Comparison of ENCODE assay signal across 8 mouse cellular contexts in the genomic region with DNA sequence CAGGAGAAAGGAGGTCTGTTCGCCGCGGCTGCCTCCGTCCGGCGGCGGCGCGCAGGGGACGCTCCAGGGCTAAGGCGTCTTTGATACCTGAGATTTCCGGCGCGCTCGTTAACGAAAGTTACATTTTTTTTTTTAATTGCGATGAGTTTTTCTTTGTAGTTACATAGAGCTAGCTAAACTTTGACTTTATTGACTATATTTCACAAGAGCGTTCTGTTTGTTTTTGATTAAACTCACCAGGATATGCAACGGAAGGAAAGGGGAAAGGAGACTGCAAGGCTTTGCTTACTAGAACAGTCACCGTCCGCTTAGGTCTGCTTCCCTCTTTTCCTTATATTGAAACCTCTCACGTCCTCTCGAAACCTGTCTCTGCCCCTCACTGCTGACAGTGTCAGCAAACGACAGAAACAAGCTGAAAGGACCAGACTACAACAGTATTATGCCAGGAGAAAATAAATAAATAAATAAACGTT. TPM values are rescaled to one million over a fixed set of nuclear protein-coding genes. Genes with fewer than 3 reads are reported as not detected.
DNase-seq lines count a peak whose midpoint lies in the region; ATAC-seq and TF ChIP-seq lines count a peak whose summit lies in the region.

A gene (minus strand): TSS at position 25 of the 473 bp plus-strand sequence.

- WGBS in lung, adult 2 months = under 1% methylated on average over 25 of the region's 25 CpGs
- 0% methylated on average over 25 of the region's 25 CpGs for WGBS in embryonic facial prominence, embryonic 10.5 days
- under 1% methylated on average over 25 of the region's 25 CpGs for WGBS in heart, postnatal 0 days
- under 1% methylated on average over 25 of the region's 25 CpGs for WGBS in limb, embryonic 10.5 days

- no peak for TF ChIP-seq POLR2A in lung, adult 2 months (IDR thresholded peaks at IDR 0.05; ENCODE audit: borderline replicate concordance, extremely low read depth, low read depth, low read length)

- H3K4me2 ChIP-seq in heart, postnatal 0 days (ENCODE audit: low read depth, low read length) = peak within 1 kb of the TSS; percentile 91

- no peaks in the 10 kb centered on the region; the same call in 1 of the 2 replicates for H3K4me1 ChIP-seq in lung, adult 2 months (ENCODE audit: control insufficient read depth, insufficient read depth, low read length)
- H3K4me1 ChIP-seq in embryonic facial prominence, embryonic 10.5 days = peaks cover 39% of the 10 kb centered on the region
- peaks cover 11% of the 10 kb centered on the region; the same call in 1 of the 2 replicates for H3K4me1 ChIP-seq in heart, postnatal 0 days (ENCODE audit: control insufficient read depth, insufficient read depth)
- peaks cover 43% of the 10 kb centered on the region for H3K4me1 ChIP-seq in limb, embryonic 10.5 days

- DNase-seq in lung, adult 2 months = no peak
- DNase-seq in lung, postnatal 4 days = no peak
- peak; percentile 27 for DNase-seq in embryonic facial prominence, embryonic 10.5 days (ENCODE audit: low spot score)
- peak; percentile 66 for DNase-seq in heart, postnatal 0 days (ENCODE audit: low spot score)
- no peak for DNase-seq in limb, embryonic 10.5 days (ENCODE audit: low spot score)
- peak; percentile 46 for DNase-seq in neural tube, embryonic 10.5 days (ENCODE audit: extremely low spot score, low spot score)
- no peak for DNase-seq in thymus, adult 18-20 months
- DNase-seq in adipocyte (ENCODE audit: low spot score) = no peak

- H3K36me3 ChIP-seq in embryonic facial prominence, embryonic 10.5 days (replicated peaks) = no peaks in the 10 kb centered on the region
- no peaks in the 10 kb centered on the region for H3K36me3 ChIP-seq in heart, postnatal 0 days (replicated peaks; ENCODE audit: control insufficient read depth, insufficient read depth, low read length)
- no peaks in the 10 kb centered on the region for H3K36me3 ChIP-seq in limb, embryonic 10.5 days

- H3K9me3 ChIP-seq in embryonic facial prominence, embryonic 10.5 days = no peaks in the 10 kb centered on the region
- H3K9me3 ChIP-seq in heart, postnatal 0 days (replicated peaks; ENCODE audit: control insufficient read depth, low read length) = no peaks in the 10 kb centered on the region
- no peaks in the 10 kb centered on the region for H3K9me3 ChIP-seq in limb, embryonic 10.5 days (replicated peaks)

- H3K27me3 ChIP-seq in embryonic facial prominence, embryonic 10.5 days (replicated peaks; ENCODE audit: low read depth, poor library complexity, severe bottlenecking) = no peaks in the 10 kb centered on the region
- H3K27me3 ChIP-seq in heart, postnatal 0 days (ENCODE audit: control insufficient read depth, insufficient read depth, low read length) = no peaks in the 10 kb centered on the region
- no peaks in the 10 kb centered on the region for H3K27me3 ChIP-seq in limb, embryonic 10.5 days (ENCODE audit: low read depth, poor library complexity, severe bottlenecking)

- no peak for ATAC-seq in heart, postnatal 0 days (ENCODE audit: insufficient read depth, low read depth)

- TF ChIP-seq CTCF in lung, adult 2 months (IDR thresholded peaks at IDR 0.05; ENCODE audit: insufficient read depth, low read length) = no peak
- no peak for TF ChIP-seq CTCF in heart, postnatal 0 days (IDR thresholded peaks at IDR 0.05; ENCODE audit: low read depth)

- H3K27ac ChIP-seq in embryonic facial prominence, embryonic 10.5 days (replicated peaks) = peak within 1 kb of the TSS; percentile 98
- peak within 1 kb of the TSS; percentile 93 for H3K27ac ChIP-seq in heart, postnatal 0 days (ENCODE audit: low read depth)
- peak within 1 kb of the TSS; percentile 99 for H3K27ac ChIP-seq in limb, embryonic 10.5 days

- peak within 1 kb of the TSS; percentile 95 for H3K9ac ChIP-seq in heart, postnatal 0 days (replicated peaks; ENCODE audit: low read depth, low read length)

- TF ChIP-seq EP300 in heart, postnatal 0 days (IDR thresholded peaks at IDR 0.05; ENCODE audit: low read depth) = no peak

- peak within 1 kb of the TSS; percentile 84 for H3K4me3 ChIP-seq in lung, adult 2 months (replicated peaks; ENCODE audit: extremely low read depth, low read depth, low read length)
- H3K4me3 ChIP-seq in embryonic facial prominence, embryonic 10.5 days = peak within 1 kb of the TSS; percentile 98
- peak within 1 kb of the TSS; percentile 98 for H3K4me3 ChIP-seq in heart, postnatal 0 days (ENCODE audit: low read depth, low read length)
- H3K4me3 ChIP-seq in limb, embryonic 10.5 days = peak within 1 kb of the TSS; percentile 97

RNA-seq across cellular contexts. Expression of the gene that starts here (rescaled TPM):
- polyA plus RNA-seq in lung, adult 2 months (2012; rRNA removed) = 92.7 and 94.3 TPM in 2 replicates
- polyA plus RNA-seq in embryonic facial prominence, embryonic 10.5 days (2016; fragmentation: Nextera tagmentation; extraction: Ambion mirVana) = 74.0 and 77.6 TPM in 2 replicates
- 32.7 and 59.4 TPM in 2 replicates for total RNA-seq in heart, postnatal 0 days (2014; rRNA removed; ENCODE audit: low replicate concordance)
- polyA plus RNA-seq in heart, postnatal 0 days (2015; fragmentation: Nextera tagmentation; extraction: Ambion mirVana) = 25.6 and 26.6 TPM in 2 replicates
- polyA plus RNA-seq in limb, embryonic 10.5 days (2016; fragmentation: Nextera tagmentation; extraction: Ambion mirVana) = 79.2 and 81.2 TPM in 2 replicates

Comparison
In these comparisons a context has a peak if more than half of its experiments do, and no peak if none do; other contexts are left out.
1. DNase-seq: peak in embryonic facial prominence, embryonic 10.5 days (single experiment), heart, postnatal 0 days (single experiment) and neural tube, embryonic 10.5 days (single experiment); none in lung, adult 2 months (single experiment), lung, postnatal 4 days (0 of 2), limb, embryonic 10.5 days (single experiment), thymus, adult 18-20 months (0 of 2) and adipocyte (single experiment).
2. Peak in every context shown above with its lines, with median percentiles within 50 percentile points of each other: H3K4me3 ChIP-seq and H3K27ac ChIP-seq.